Mouse (Mus musculus): ENCODE measurements around the gene Cdk4. TPM values are rescaled to one million over a fixed set of nuclear protein-coding genes. Genes with fewer than 3 reads are reported as not detected.
"Not testable (repeated sequence)": the region's sequence is repeated elsewhere in the genome, so short reads cannot be mapped to it uniquely, and the experiment has no call there.

Cdk4 gene
- total RNA-seq, 4 experiments from 2014 or later: 197 to 246 (median 230) TPM

DNA sequence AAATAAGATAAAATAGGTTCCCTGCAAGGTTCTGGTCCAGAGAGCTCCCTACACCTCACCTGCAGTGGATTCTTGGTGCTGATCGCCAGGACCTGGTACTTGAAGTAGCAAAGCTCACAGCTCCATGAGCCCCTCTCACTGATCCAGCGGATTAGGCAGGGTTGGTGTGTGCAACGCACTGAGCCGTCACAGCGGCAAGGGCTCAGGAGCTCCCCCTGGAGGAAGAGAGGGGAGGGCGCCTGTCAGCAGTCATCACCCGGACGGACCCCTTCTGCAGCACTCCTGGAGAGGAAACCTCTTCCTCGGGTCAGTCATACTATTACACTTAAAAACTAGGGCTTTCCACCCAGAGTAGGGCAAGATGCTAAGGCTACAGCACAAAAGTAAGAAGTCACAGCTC is 5.2 kb upstream of the Cdk4 start:
- no peak for DNase-seq

GRCm38 (mm10) chr10:127058708-127059107 is 4.6 kb upstream of the Cdk4 start:
- no peak for DNase-seq

- no peak for DNase-seq
These were observed 4.0 kb upstream of the Cdk4 start for GRCm38 (mm10) chr10:127059174-127059967.

GRCm38 (mm10) chr10:127059968-127060916 is 3.1 kb upstream of the Cdk4 start, which contains the start of gene March9:
Gene March9, minus strand, starts transcription at chr10:127060184.
- peak; percentile 81 for DNase-seq

DNA sequence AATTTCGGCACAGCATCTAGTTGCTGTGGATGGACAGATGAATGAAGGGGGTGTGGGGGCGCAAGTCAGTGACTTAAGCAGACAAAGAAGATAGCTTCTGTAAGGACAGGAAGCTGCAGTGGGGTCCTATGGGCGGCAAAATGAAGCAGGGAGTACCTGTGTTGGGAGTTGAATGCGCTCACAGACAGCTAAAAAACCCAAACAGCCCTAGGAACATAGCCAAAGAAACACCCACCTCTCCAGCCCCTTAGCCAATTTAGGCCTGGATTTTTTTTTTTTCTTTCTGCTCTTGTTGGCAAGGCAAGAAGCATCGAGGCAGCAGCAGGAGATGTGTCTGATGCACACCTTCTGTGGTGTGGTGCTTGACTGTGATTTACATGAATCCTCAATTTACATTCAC is 2.2 kb upstream of the Cdk4 start:
- DNase-seq: no peak

DNA sequence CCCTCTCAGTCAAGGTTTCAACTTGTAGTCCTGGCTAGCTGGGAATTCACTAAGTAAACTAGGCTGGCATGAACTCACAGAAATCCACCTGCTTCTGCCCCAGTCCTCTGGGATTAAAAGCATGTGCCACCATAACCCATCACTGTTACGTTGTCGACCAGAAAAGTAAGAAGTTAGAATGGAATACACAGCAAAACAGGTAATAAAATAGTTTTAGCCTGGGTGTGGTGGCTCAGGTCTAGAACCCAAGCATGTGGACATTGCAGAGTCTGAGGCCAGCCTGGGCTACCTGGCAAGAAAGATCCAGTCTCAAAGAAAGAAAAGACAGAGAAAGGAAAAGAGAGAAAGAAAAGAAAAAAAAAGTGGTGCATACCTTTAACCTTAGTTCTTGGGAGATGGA is 1.8 kb upstream of the Cdk4 start:
- no peak for DNase-seq

DNA sequence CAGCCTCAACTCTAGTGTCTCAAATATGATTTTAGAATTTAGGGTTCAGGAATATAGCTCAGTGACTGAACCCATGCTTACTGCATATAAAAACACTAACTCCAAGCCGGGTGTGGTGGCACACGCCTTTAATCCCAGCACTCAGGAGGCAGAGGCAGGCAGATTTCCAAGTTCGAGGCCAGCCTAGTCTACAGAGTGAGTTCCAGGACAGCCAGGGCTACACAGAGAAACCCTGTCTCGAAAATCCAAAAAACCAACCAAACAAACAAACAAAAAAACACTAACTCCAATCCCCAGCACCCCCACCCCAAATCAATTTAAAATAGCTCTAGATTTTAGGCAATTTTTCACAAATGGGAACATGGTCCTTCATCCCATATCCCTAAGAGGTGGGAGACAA is 1.2 kb upstream of the Cdk4 start:
- not testable (repeated sequence) for DNase-seq

GRCm38 (mm10) chr10:127062503-127062902 is 831 bp upstream of the Cdk4 start:
- DNase-seq: no peak

GRCm38 (mm10) chr10:127063913-127064870 is 858 bp downstream of the Cdk4 start:
- DNase-seq: no peak

- no peak for DNase-seq
These were observed 2.6 kb downstream of the Cdk4 start for GRCm38 (mm10) chr10:127065981-127066380.

DNA sequence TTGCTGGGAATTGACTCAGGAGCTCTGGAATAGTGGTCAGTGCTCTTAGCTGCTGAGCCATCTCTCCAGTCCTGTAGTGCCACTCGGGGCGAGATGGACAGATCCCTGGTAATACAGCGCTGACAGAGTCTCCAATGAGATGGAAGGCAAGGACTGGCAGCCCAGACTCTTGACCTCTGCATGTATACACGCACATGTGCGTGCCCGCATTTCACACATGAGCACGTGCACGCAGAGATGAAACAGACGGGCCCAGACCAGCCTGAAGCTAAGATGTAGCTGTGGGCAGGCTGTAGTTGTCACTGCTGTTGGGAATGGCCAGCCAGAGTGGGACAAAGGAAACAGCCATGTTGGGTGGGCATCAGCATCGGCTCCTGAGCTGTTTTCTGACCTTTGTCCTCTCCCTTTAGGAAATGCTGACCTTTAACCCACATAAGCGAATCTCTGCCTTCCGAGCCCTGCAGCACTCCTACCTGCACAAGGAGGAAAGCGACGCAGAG is 3.2 kb downstream of the Cdk4 start:
- DNase-seq: no peak

- no peak for DNase-seq
These were observed 5.2 kb downstream of the Cdk4 start for GRCm38 (mm10) chr10:127068360-127069038.

- no peak for DNase-seq
These were observed 6.2 kb downstream of the Cdk4 start for GRCm38 (mm10) chr10:127069281-127070189.

- peak; percentile 94 for DNase-seq
These were observed 7.1 kb downstream of the Cdk4 start, which contains the start of gene Tspan31 for GRCm38 (mm10) chr10:127070190-127071121. Gene Tspan31, minus strand, starts transcription at chr10:127070264.

DNA sequence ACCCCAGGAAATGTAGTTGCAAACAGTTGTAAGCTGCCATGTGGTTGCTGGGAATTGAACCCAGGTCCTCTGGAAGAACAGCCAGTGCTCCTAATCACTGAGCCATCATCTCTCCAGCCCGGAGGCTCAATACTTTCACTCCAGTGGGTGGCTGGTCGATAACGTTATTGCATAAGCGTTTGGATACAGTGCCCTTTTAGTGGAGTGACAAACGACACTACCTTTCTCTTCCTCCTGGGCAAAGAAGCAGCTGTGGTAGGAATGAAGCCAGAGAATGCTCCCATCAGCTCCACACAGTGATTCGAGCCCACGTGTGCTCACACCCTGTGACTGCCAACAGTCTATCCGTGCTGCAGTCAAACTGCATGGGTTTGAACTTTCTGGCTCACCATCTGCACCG is 7.9 kb downstream of the Cdk4 start:
- DNase-seq: no peak

- not testable (repeated sequence) for DNase-seq
These were observed 8.9 kb downstream of the Cdk4 start for GRCm38 (mm10) chr10:127072270-127072669.

- DNase-seq: not testable (repeated sequence)
These were observed 9.6 kb downstream of the Cdk4 start for GRCm38 (mm10) chr10:127072969-127073368.

- DNase-seq: no peak
These were observed 10.6 kb downstream of the Cdk4 start for GRCm38 (mm10) chr10:127073981-127074380.

GRCm38 (mm10) chr10:127075080-127075479 is 11.7 kb downstream of the Cdk4 start, which contains the start of gene Agap2:
Gene Agap2, plus strand, starts transcription at chr10:127075284.
- DNase-seq: no peak

Data from adrenal gland, adult 8-10 months (tissue).